Mouse (Mus musculus) limb, embryonic 14.5 days (tissue): ENCODE measurements around the gene Rgs3. TPM values are rescaled to one million over a fixed set of nuclear protein-coding genes. Genes with fewer than 3 reads are reported as not detected.

Source experiments
- ATAC-seq: fragments of 200-750 bp; cut with Nextera tagmentation; 2 replicates; pipeline ENCODE4 v1.8.0; 2017; ENCODE audit warnings: low read depth, moderate number of reproducible peaks, moderate TSS enrichment; ENCODE audit not compliant: low FRiP score
- DNase-seq: peaks from one replicate; pipeline ENCODE4 v3.0.0-alpha.2; 2015; ENCODE audit warnings: low spot score
- H3K27ac ChIP-seq: fragments of 300-500 bp; sonication (generic); replicated peaks from 2 replicates; pipeline ENCODE4 v1.5.1; 2014; ENCODE audit warnings: low read depth, mild to moderate bottlenecking, low read length, moderate library complexity, mixed read lengths
- H3K27me3 ChIP-seq: fragments of 300-500 bp; sonication (generic); 2 replicates; pipeline ENCODE4 v1.6.1; 2014; ENCODE audit warnings: low read length, mixed read lengths; ENCODE audit not compliant: control insufficient read depth, insufficient read depth
- H3K36me3 ChIP-seq: fragments of 300-500 bp; sonication (generic); 2 replicates; pipeline ENCODE4 v1.6.1; 2014; ENCODE audit warnings: mild to moderate bottlenecking, low read length, moderate library complexity, mixed read lengths; ENCODE audit not compliant: control insufficient read depth, insufficient read depth
- H3K4me1 ChIP-seq: fragments of 300-500 bp; sonication (generic); 2 replicates; pipeline ENCODE4 v1.6.1; 2014; ENCODE audit warnings: antibody characterized with exemption, low read length, mixed read lengths; ENCODE audit not compliant: control insufficient read depth, insufficient read depth
- H3K4me2 ChIP-seq: fragments of 300-500 bp; sonication (generic); replicated peaks from 2 replicates; pipeline ENCODE4 v1.6.1; 2014; ENCODE audit warnings: low read depth, mild to moderate bottlenecking, low read length, moderate library complexity; ENCODE audit not compliant: severe bottlenecking
- H3K4me3 ChIP-seq: fragments of 300-500 bp; sonication (generic); replicated peaks from 2 replicates; pipeline ENCODE4 v1.5.1; 2014; ENCODE audit warnings: low read length
- H3K9ac ChIP-seq: fragments of 300-500 bp; sonication (generic); 2 replicates; pipeline ENCODE4 v1.6.1; 2014; ENCODE audit warnings: mild to moderate bottlenecking, low read depth, low read length, moderate library complexity; ENCODE audit not compliant: severe bottlenecking
- H3K9me3 ChIP-seq: fragments of 300-500 bp; sonication (generic); 2 replicates; pipeline ENCODE4 v1.6.1; 2016; ENCODE audit warnings: low read length; ENCODE audit not compliant: control insufficient read depth
- POLR2A ChIP-seq: fragments of 200-500 bp; IDR thresholded peaks from 2 replicates; pipeline ENCODE4 v1.8.0; 2012; ENCODE audit warnings: inconsistent platforms, mild to moderate bottlenecking, moderate library complexity, borderline replicate concordance; ENCODE audit not compliant: insufficient read depth, insufficient read length; ENCODE audit errors: extremely low read depth
- WGBS: fragments of 180-500 bp; shearing (Covaris S2); extraction: QIAGEN DNeasy Blood & Tissue Kit; methylation state at CpG from one replicate; pipeline ENCODE4 v1.1.7; 2014; 5-methylcytosine and 5-hydroxymethylcytosine counted together
- polyA plus RNA-seq, 2 experiments: library from polyadenylated mRNA; depleted of rRNA in 1 of 2; stranded (reverse) in 1 of 2; unstranded in 1 of 2; fragments of >200 nt; fragmentation: Nextera tagmentation in 1 of 2; extraction: Ambion mirVana in 1 of 2; gene quantifications; 2 replicates each; pipeline versions ENCODE4 v1.2.1 to v1.2.3; 2012 to 2014

The Rgs3 gene
- polyA plus RNA-seq, 2 experiments: 37.6 to 67.6 TPM

GRCm38 (mm10) chr4:62619232-62619964 is 59.8 kb downstream of the Rgs3 start:
- H3K36me3 ChIP-seq: no peaks in the 10 kb centered on the region
- H3K9ac ChIP-seq: no peak overlapping the region
- H3K9me3 ChIP-seq: no peaks in the 10 kb centered on the region
- ATAC-seq (no peak), DNase-seq (no peak)
- 0 out of 2 replicates have a peak overlapping the region, but pooled peaks have one; percentile 13 for H3K27ac ChIP-seq
- no peaks in the 10 kb centered on the region for H3K27me3 ChIP-seq
- no peak for TF ChIP-seq POLR2A
- no peak overlapping the region for H3K4me2 ChIP-seq
- H3K4me3 ChIP-seq: peak overlapping the region; percentile 0; the same call in 1 of the 2 replicates
- H3K4me1 ChIP-seq: peaks cover 19% of the 10 kb centered on the region
- WGBS: 50% methylated on average over 16 of the region's 16 CpGs

GRCm38 (mm10) chr4:62619965-62620244 is 60.3 kb downstream of the Rgs3 start:
- Histone ChIP-seq H3K36me3 (no peaks in the 10 kb centered on the region), H3K27me3 (no peaks in the 10 kb centered on the region), H3K4me3 (peak overlapping the region; percentile 0; the same call in 1 of the 2 replicates), H3K27ac (no peak overlapping the region), H3K9ac (no peak overlapping the region), H3K4me1 (peaks cover 24% of the 10 kb centered on the region), H3K4me2 (no peak overlapping the region), H3K9me3 (no peaks in the 10 kb centered on the region)
- ATAC-seq: no peak
- DNase-seq: no peak
- 90% methylated on average over 3 of the region's 3 CpGs for WGBS
- TF ChIP-seq POLR2A: no peak

- no peak overlapping the region for H3K27ac ChIP-seq
- no peak for TF ChIP-seq POLR2A
- H3K9ac ChIP-seq: no peak overlapping the region
Measured at GRCm38 (mm10) chr4:62621151-62621550, 61.5 kb downstream of the Rgs3 start.

GRCm38 (mm10) chr4:62621880-62622675 is 62.4 kb downstream of the Rgs3 start:
- WGBS: 67% methylated on average over 14 of the region's 14 CpGs
- TF ChIP-seq POLR2A: no peak
- Histone ChIP-seq H3K36me3 (no peaks in the 10 kb centered on the region), H3K4me1 (peaks cover 45% of the 10 kb centered on the region), H3K27me3 (no peaks in the 10 kb centered on the region), H3K9ac (no peak overlapping the region), H3K4me2 (no peak overlapping the region), H3K9me3 (no peaks in the 10 kb centered on the region), H3K4me3 (no peak overlapping the region), H3K27ac (0 out of 2 replicates have a peak overlapping the region, but pooled peaks have one; percentile 55)
- DNase-seq (no peak), ATAC-seq (no peak)

More at GRCm38 (mm10) chr4:62621151-62621550, 61.5 kb downstream of the Rgs3 start:
- WGBS: 79% methylated on average over 9 of the region's 9 CpGs
- H3K4me1 ChIP-seq: peaks cover 36% of the 10 kb centered on the region
- DNase-seq: no peak
- no peaks in the 10 kb centered on the region for H3K9me3 ChIP-seq
- H3K36me3 ChIP-seq: no peaks in the 10 kb centered on the region
- H3K4me3 ChIP-seq: no peak overlapping the region
- H3K4me2 ChIP-seq: no peak overlapping the region
- no peaks in the 10 kb centered on the region for H3K27me3 ChIP-seq
- no peak for ATAC-seq

GRCm38 (mm10) chr4:62623251-62624015 is 63.8 kb downstream of the Rgs3 start:
- Histone ChIP-seq H3K4me1 (peaks cover 46% of the 10 kb centered on the region), H3K9me3 (no peaks in the 10 kb centered on the region), H3K4me3 (no peak overlapping the region), H3K27me3 (no peaks in the 10 kb centered on the region), H3K36me3 (no peaks in the 10 kb centered on the region), H3K27ac (no peak overlapping the region), H3K4me2 (no peak overlapping the region), H3K9ac (no peak overlapping the region)
- no peak for ATAC-seq
- no peak for DNase-seq
- WGBS: 72% methylated on average over 13 of the region's 13 CpGs
- TF ChIP-seq POLR2A: no peak
